Mouse (Mus musculus): ENCODE measurements around the gene Chrna10. TPM values are rescaled to one million over a fixed set of nuclear protein-coding genes. Genes with fewer than 3 reads are reported as not detected.

Gene Chrna10
- polyA plus RNA-seq, 1 experiment from 2014 or later, result not detected

GRCm38 (mm10) chr7:102104126-102104525 lies 12.5 kb downstream of the Chrna10 start:
- H3K4me3 ChIP-seq, result no peak overlapping the region
- no peak overlapping the region for H3K27ac ChIP-seq
- H3K4me1 ChIP-seq, result peaks cover 16% of the 10 kb centered on the region
- H3K9me3 ChIP-seq, result no peaks in the 10 kb centered on the region
- WGBS, result 74% methylated on average over 5 of the region's 5 CpGs
- H3K9ac ChIP-seq, result no peak overlapping the region
- no peaks in the 10 kb centered on the region for H3K27me3 ChIP-seq (replicated peaks)
- no peak overlapping the region for H3K4me2 ChIP-seq
- no peak for ATAC-seq (replicated peaks)
- H3K36me3 ChIP-seq (replicated peaks), result no peaks in the 10 kb centered on the region

GRCm38 (mm10) chr7:102103555-102103954 lies 13.1 kb downstream of the Chrna10 start:
- peaks cover 16% of the 10 kb centered on the region for H3K4me1 ChIP-seq
- ATAC-seq (replicated peaks), result no peak
- no peak overlapping the region for H3K9ac ChIP-seq
- H3K9me3 ChIP-seq, result no peaks in the 10 kb centered on the region
- no peaks in the 10 kb centered on the region for H3K36me3 ChIP-seq (replicated peaks)
- WGBS, result 84% methylated on average over 2 of the region's 2 CpGs
- no peak overlapping the region for H3K4me2 ChIP-seq
- H3K4me3 ChIP-seq, result no peak overlapping the region
- no peak overlapping the region for H3K27ac ChIP-seq
- no peaks in the 10 kb centered on the region for H3K27me3 ChIP-seq (replicated peaks)

GRCm38 (mm10) chr7:102102696-102103095 lies 13.9 kb downstream of the Chrna10 start:
- no peak overlapping the region for H3K4me2 ChIP-seq
- 40% methylated on average over 6 of the region's 6 CpGs for WGBS
- peaks cover 16% of the 10 kb centered on the region for H3K4me1 ChIP-seq
- ATAC-seq (replicated peaks), result no peak
- no peaks in the 10 kb centered on the region for H3K27me3 ChIP-seq (replicated peaks)
- H3K27ac ChIP-seq, result no peak overlapping the region
- H3K4me3 ChIP-seq, result no peak overlapping the region
- no peaks in the 10 kb centered on the region for H3K9me3 ChIP-seq
- H3K9ac ChIP-seq, result no peak overlapping the region
- no peaks in the 10 kb centered on the region for H3K36me3 ChIP-seq (replicated peaks)

GRCm38 (mm10) chr7:102102241-102102640 lies 14.4 kb downstream of the Chrna10 start:
- no peak overlapping the region for H3K9ac ChIP-seq
- no peaks in the 10 kb centered on the region for H3K36me3 ChIP-seq (replicated peaks)
- WGBS, result 41% methylated on average over 8 of the region's 8 CpGs
- no peak overlapping the region for H3K4me2 ChIP-seq
- peaks cover 15% of the 10 kb centered on the region for H3K4me1 ChIP-seq
- H3K27ac ChIP-seq, result no peak overlapping the region
- ATAC-seq (replicated peaks), result no peak
- no peaks in the 10 kb centered on the region for H3K9me3 ChIP-seq
- no peak overlapping the region for H3K4me3 ChIP-seq
- no peaks in the 10 kb centered on the region for H3K27me3 ChIP-seq (replicated peaks)

GRCm38 (mm10) chr7:102101487-102101886 lies 15.1 kb downstream of the Chrna10 start, which contains the start of gene Art1:
Gene Art1 (plus strand): TSS chr7:102101743.
- Histone ChIP-seq H3K4me1 (peaks cover 9% of the 10 kb centered on the region), H3K9me3 (no peaks in the 10 kb centered on the region), H3K27me3 (replicated peaks) (no peaks in the 10 kb centered on the region), H3K4me3 (no peak within 1 kb of the TSS), H3K27ac (no peak within 1 kb of the TSS), H3K36me3 (replicated peaks) (no peaks in the 10 kb centered on the region), H3K4me2 (no peak within 1 kb of the TSS), H3K9ac (no peak within 1 kb of the TSS)
- whole genome bisulfite sequencing, result 42% methylated on average over 5 of the region's 5 CpGs
- no peak for ATAC-seq (replicated peaks)

- Histone ChIP-seq H3K9ac (no peak overlapping the region), H3K9me3 (no peaks in the 10 kb centered on the region), H3K36me3 (replicated peaks) (no peaks in the 10 kb centered on the region), H3K4me2 (no peak overlapping the region), H3K27me3 (replicated peaks) (no peaks in the 10 kb centered on the region), H3K4me3 (no peak overlapping the region), H3K4me1 (peaks cover 9% of the 10 kb centered on the region), H3K27ac (no peak overlapping the region)
- ATAC-seq (replicated peaks), result no peak
- WGBS, result 67% methylated on average over 5 of the region's 5 CpGs
Measured at GRCm38 (mm10) chr7:102100868-102101267, 15.8 kb downstream of the Chrna10 start.

GRCm38 (mm10) chr7:102099760-102100661 lies 16.6 kb downstream of the Chrna10 start:
- no peak overlapping the region for H3K9ac ChIP-seq
- 6% methylated on average over 30 of the region's 30 CpGs for WGBS

GRCm38 (mm10) chr7:102087336-102087735 lies 29.3 kb downstream of the Chrna10 start:
- H3K27ac ChIP-seq, result no peak overlapping the region
- WGBS, result 92% methylated on average over 4 of the region's 4 CpGs
- no peak for ATAC-seq (replicated peaks)
- H3K4me2 ChIP-seq, result no peak overlapping the region
- H3K27me3 ChIP-seq (replicated peaks), result no peaks in the 10 kb centered on the region
- no peaks in the 10 kb centered on the region for H3K9me3 ChIP-seq
- 0 out of 2 replicates have a peak, but pooled peaks cover 2% of the 10 kb centered on the region for H3K36me3 ChIP-seq (replicated peaks)
- no peaks in the 10 kb centered on the region for H3K4me1 ChIP-seq
- H3K9ac ChIP-seq, result no peak overlapping the region
- H3K4me3 ChIP-seq, result no peak overlapping the region

More at GRCm38 (mm10) chr7:102099760-102100661, 16.6 kb downstream of the Chrna10 start:
- Histone ChIP-seq H3K9me3 (no peaks in the 10 kb centered on the region), H3K27me3 (replicated peaks) (no peaks in the 10 kb centered on the region), H3K4me1 (peaks cover 9% of the 10 kb centered on the region), H3K27ac (no peak overlapping the region), H3K4me3 (no peak overlapping the region), H3K4me2 (peak overlapping the region; percentile 39), H3K36me3 (replicated peaks) (no peaks in the 10 kb centered on the region)
- ATAC-seq (replicated peaks), result peak; percentile 38; the same call in 1 of the 2 replicates

GRCm38 (mm10) chr7:102084041-102084696 lies 32.5 kb downstream of the Chrna10 start:
- WGBS, result 94% methylated on average over 26 of the region's 26 CpGs
- Histone ChIP-seq H3K4me1 (no peaks in the 10 kb centered on the region), H3K4me2 (no peak overlapping the region), H3K9me3 (no peaks in the 10 kb centered on the region), H3K9ac (no peak overlapping the region), H3K4me3 (no peak overlapping the region), H3K27me3 (replicated peaks) (no peaks in the 10 kb centered on the region), H3K27ac (no peak overlapping the region), H3K36me3 (replicated peaks) (peaks cover 26% of the 10 kb centered on the region; the same call in 1 of the 2 replicates)
- ATAC-seq (replicated peaks), result no peak

- ATAC-seq (replicated peaks), result no peak
- no peak within 1 kb of the TSS for H3K27ac ChIP-seq
- no peaks in the 10 kb centered on the region for H3K27me3 ChIP-seq (replicated peaks)
- peaks cover 30% of the 10 kb centered on the region; the same call in 1 of the 2 replicates for H3K36me3 ChIP-seq (replicated peaks)
- H3K4me3 ChIP-seq, result no peak within 1 kb of the TSS
- no peaks in the 10 kb centered on the region for H3K9me3 ChIP-seq
- 89% methylated on average over 5 of the region's 5 CpGs for WGBS
- no peak within 1 kb of the TSS for H3K4me2 ChIP-seq
- no peaks in the 10 kb centered on the region for H3K4me1 ChIP-seq
- no peak within 1 kb of the TSS for H3K9ac ChIP-seq
Measured at GRCm38 (mm10) chr7:102082816-102083215, 33.8 kb downstream of the Chrna10 start, which contains the start of gene Trpc2. Gene Trpc2 (plus strand): TSS chr7:102083116.

- no peak overlapping the region for H3K4me2 ChIP-seq
- peaks cover 30% of the 10 kb centered on the region; the same call in 1 of the 2 replicates for H3K36me3 ChIP-seq (replicated peaks)
- H3K4me1 ChIP-seq, result no peaks in the 10 kb centered on the region
- 98% methylated on average over 5 of the region's 5 CpGs for WGBS
- no peak overlapping the region for H3K9ac ChIP-seq
- H3K27ac ChIP-seq, result no peak overlapping the region
- no peak overlapping the region for H3K4me3 ChIP-seq
- H3K9me3 ChIP-seq, result no peaks in the 10 kb centered on the region
- no peaks in the 10 kb centered on the region for H3K27me3 ChIP-seq (replicated peaks)
- no peak for ATAC-seq (replicated peaks)
Measured at GRCm38 (mm10) chr7:102081784-102082183, 34.8 kb downstream of the Chrna10 start.

- H3K4me2 ChIP-seq, result no peak overlapping the region
- no peak for ATAC-seq (replicated peaks)
- 92% methylated on average over 8 of the region's 8 CpGs for WGBS
- H3K36me3 ChIP-seq (replicated peaks), result peaks cover 35% of the 10 kb centered on the region; the same call in 1 of the 2 replicates
- no peaks in the 10 kb centered on the region for H3K4me1 ChIP-seq
- H3K27me3 ChIP-seq (replicated peaks), result no peaks in the 10 kb centered on the region
- no peak overlapping the region for H3K4me3 ChIP-seq
- H3K9ac ChIP-seq, result no peak overlapping the region
- H3K27ac ChIP-seq, result no peak overlapping the region
- H3K9me3 ChIP-seq, result no peaks in the 10 kb centered on the region
Measured at GRCm38 (mm10) chr7:102080311-102080710, 36.3 kb downstream of the Chrna10 start.

All from midbrain, embryonic 15.5 days (tissue).